Mouse (Mus musculus): Measurements from ENCODE around the gene Gm17359. TPM values are rescaled to one million over a fixed set of nuclear protein-coding genes. Genes with fewer than 3 reads are reported as not detected.
A peak's percentile ranks its signal among the peaks of the same experiment; 100 is the strongest.
"Not testable (repeated sequence)": the region's sequence is repeated elsewhere in the genome, so short reads cannot be mapped to it uniquely, and the experiment has no call there.

The Gm17359 gene
- polyA plus RNA-seq, 1 experiment from 2014 or later, result not detected

- H3K4me1 ChIP-seq (ENCODE audit: control insufficient read depth, insufficient read depth, low read length), result no peaks in the 10 kb centered on the region
- no peak overlapping the region for H3K9ac ChIP-seq (ENCODE audit: low read depth, low read length)
- H3K27ac ChIP-seq (ENCODE audit: low read depth, low read length), result no peak overlapping the region
- no peaks in the 10 kb centered on the region for H3K9me3 ChIP-seq (ENCODE audit: control insufficient read depth, low read length)
- ATAC-seq (ENCODE audit: low FRiP score, low TSS enrichment), result no peak
- no peak overlapping the region for H3K4me3 ChIP-seq (ENCODE audit: low read length)
- no peaks in the 10 kb centered on the region for H3K27me3 ChIP-seq (ENCODE audit: control insufficient read depth, insufficient read depth, low read length)
- no peaks in the 10 kb centered on the region for H3K36me3 ChIP-seq (ENCODE audit: control insufficient read depth, insufficient read depth, low read length)
- 67% methylated on average over 4 of the region's 4 CpGs for WGBS
- H3K4me2 ChIP-seq (replicated peaks; ENCODE audit: low read depth, low read length), result no peak overlapping the region
Observed at GRCm38 (mm10) chr3:79443850-79444249, 107.4 kb downstream of the Gm17359 start.

- H3K27me3 ChIP-seq (ENCODE audit: control insufficient read depth, insufficient read depth, low read length), result no peaks in the 10 kb centered on the region
- no peak for ATAC-seq (ENCODE audit: low FRiP score, low TSS enrichment)
- H3K27ac ChIP-seq (ENCODE audit: low read depth, low read length), result no peak overlapping the region
- H3K9ac ChIP-seq (ENCODE audit: low read depth, low read length), result no peak overlapping the region
- H3K9me3 ChIP-seq (ENCODE audit: control insufficient read depth, low read length), result no peaks in the 10 kb centered on the region
- H3K4me1 ChIP-seq (ENCODE audit: control insufficient read depth, insufficient read depth, low read length), result no peaks in the 10 kb centered on the region
- no peak overlapping the region for H3K4me2 ChIP-seq (replicated peaks; ENCODE audit: low read depth, low read length)
- 84% methylated on average over 8 of the region's 8 CpGs for WGBS
- H3K36me3 ChIP-seq (ENCODE audit: control insufficient read depth, insufficient read depth, low read length), result no peaks in the 10 kb centered on the region
- no peak overlapping the region for H3K4me3 ChIP-seq (ENCODE audit: low read length)
Observed at GRCm38 (mm10) chr3:79445041-79445440, 108.6 kb downstream of the Gm17359 start.

GRCm38 (mm10) chr3:79446124-79446523, 109.7 kb downstream of the Gm17359 start:
- no peaks in the 10 kb centered on the region for H3K36me3 ChIP-seq (ENCODE audit: control insufficient read depth, insufficient read depth, low read length)
- H3K27me3 ChIP-seq (ENCODE audit: control insufficient read depth, insufficient read depth, low read length), result no peaks in the 10 kb centered on the region
- H3K27ac ChIP-seq (ENCODE audit: low read depth, low read length), result no peak overlapping the region
- H3K4me2 ChIP-seq (replicated peaks; ENCODE audit: low read depth, low read length), result no peak overlapping the region
- ATAC-seq (ENCODE audit: low FRiP score, low TSS enrichment), result no peak
- no peak overlapping the region for H3K4me3 ChIP-seq (ENCODE audit: low read length)
- no peak overlapping the region for H3K9ac ChIP-seq (ENCODE audit: low read depth, low read length)
- 91% methylated on average over 4 of the region's 4 CpGs for WGBS
- no peaks in the 10 kb centered on the region for H3K4me1 ChIP-seq (ENCODE audit: control insufficient read depth, insufficient read depth, low read length)
- no peaks in the 10 kb centered on the region for H3K9me3 ChIP-seq (ENCODE audit: control insufficient read depth, low read length)

- H3K4me1 ChIP-seq (ENCODE audit: control insufficient read depth, insufficient read depth, low read length); ATAC-seq (ENCODE audit: low FRiP score, low TSS enrichment); H3K4me3 ChIP-seq (ENCODE audit: low read length); H3K27me3 ChIP-seq (ENCODE audit: control insufficient read depth, insufficient read depth, low read length); H3K4me2 ChIP-seq (replicated peaks; ENCODE audit: low read depth, low read length); H3K27ac ChIP-seq (ENCODE audit: low read depth, low read length); H3K9ac ChIP-seq (ENCODE audit: low read depth, low read length); H3K9me3 ChIP-seq (ENCODE audit: control insufficient read depth, low read length); H3K36me3 ChIP-seq (ENCODE audit: control insufficient read depth, insufficient read depth, low read length): not testable (repeated sequence)
- WGBS, result 91% methylated on average over 3 of the region's 3 CpGs
Observed at GRCm38 (mm10) chr3:79446648-79447047, 110.2 kb downstream of the Gm17359 start.

GRCm38 (mm10) chr3:79448421-79448820, 112.0 kb downstream of the Gm17359 start:
- H3K4me1 ChIP-seq (ENCODE audit: control insufficient read depth, insufficient read depth, low read length), result no peaks in the 10 kb centered on the region
- no peaks in the 10 kb centered on the region for H3K27me3 ChIP-seq (ENCODE audit: control insufficient read depth, insufficient read depth, low read length)
- 78% methylated on average over 5 of the region's 5 CpGs for WGBS
- no peak overlapping the region for H3K9ac ChIP-seq (ENCODE audit: low read depth, low read length)
- H3K4me3 ChIP-seq (ENCODE audit: low read length), result no peak overlapping the region
- ATAC-seq (ENCODE audit: low FRiP score, low TSS enrichment), result no peak
- no peak overlapping the region for H3K27ac ChIP-seq (ENCODE audit: low read depth, low read length)
- H3K36me3 ChIP-seq (ENCODE audit: control insufficient read depth, insufficient read depth, low read length), result no peaks in the 10 kb centered on the region
- H3K9me3 ChIP-seq (ENCODE audit: control insufficient read depth, low read length), result no peaks in the 10 kb centered on the region
- no peak overlapping the region for H3K4me2 ChIP-seq (replicated peaks; ENCODE audit: low read depth, low read length)

- Histone ChIP-seq H3K9me3 (ENCODE audit: control insufficient read depth, low read length) (no peaks in the 10 kb centered on the region), H3K36me3 (ENCODE audit: control insufficient read depth, insufficient read depth, low read length) (no peaks in the 10 kb centered on the region), H3K9ac (ENCODE audit: low read depth, low read length) (no peak overlapping the region), H3K4me1 (ENCODE audit: control insufficient read depth, insufficient read depth, low read length) (no peaks in the 10 kb centered on the region), H3K27ac (ENCODE audit: low read depth, low read length) (no peak overlapping the region), H3K4me3 (ENCODE audit: low read length) (no peak overlapping the region), H3K4me2 (replicated peaks; ENCODE audit: low read depth, low read length) (no peak overlapping the region), H3K27me3 (ENCODE audit: control insufficient read depth, insufficient read depth, low read length) (no peaks in the 10 kb centered on the region)
- ATAC-seq (ENCODE audit: low FRiP score, low TSS enrichment), result peak; percentile 55; the same call in 1 of the 2 replicates
- WGBS, result 25% methylated on average over 7 of the region's 7 CpGs
Observed at GRCm38 (mm10) chr3:79449361-79449760, 112.9 kb downstream of the Gm17359 start.

GRCm38 (mm10) chr3:79452696-79453263, 116.3 kb downstream of the Gm17359 start:
- no peak for ATAC-seq (ENCODE audit: low FRiP score, low TSS enrichment)
- no peak overlapping the region for H3K27ac ChIP-seq (ENCODE audit: low read depth, low read length)
- 87% methylated on average over 14 of the region's 14 CpGs for WGBS

GRCm38 (mm10) chr3:79455761-79456160, 119.3 kb downstream of the Gm17359 start:
- Histone ChIP-seq H3K36me3 (ENCODE audit: control insufficient read depth, insufficient read depth, low read length) (peaks cover 11% of the 10 kb centered on the region; the same call in 1 of the 2 replicates), H3K4me2 (replicated peaks; ENCODE audit: low read depth, low read length) (no peak overlapping the region), H3K27me3 (ENCODE audit: control insufficient read depth, insufficient read depth, low read length) (no peaks in the 10 kb centered on the region), H3K9ac (ENCODE audit: low read depth, low read length) (no peak overlapping the region), H3K4me1 (ENCODE audit: control insufficient read depth, insufficient read depth, low read length) (no peaks in the 10 kb centered on the region), H3K27ac (ENCODE audit: low read depth, low read length) (no peak overlapping the region), H3K9me3 (ENCODE audit: control insufficient read depth, low read length) (no peaks in the 10 kb centered on the region), H3K4me3 (ENCODE audit: low read length) (no peak overlapping the region)
- ATAC-seq (ENCODE audit: low FRiP score, low TSS enrichment), result no peak
- 33% methylated on average over 11 of the region's 11 CpGs for WGBS

More at GRCm38 (mm10) chr3:79452696-79453263, 116.3 kb downstream of the Gm17359 start:
- Histone ChIP-seq H3K9ac (ENCODE audit: low read depth, low read length) (no peak overlapping the region), H3K4me2 (replicated peaks; ENCODE audit: low read depth, low read length) (no peak overlapping the region), H3K4me1 (ENCODE audit: control insufficient read depth, insufficient read depth, low read length) (no peaks in the 10 kb centered on the region), H3K9me3 (ENCODE audit: control insufficient read depth, low read length) (no peaks in the 10 kb centered on the region), H3K36me3 (ENCODE audit: control insufficient read depth, insufficient read depth, low read length) (no peaks in the 10 kb centered on the region), H3K27me3 (ENCODE audit: control insufficient read depth, insufficient read depth, low read length) (no peaks in the 10 kb centered on the region), H3K4me3 (ENCODE audit: low read length) (no peak overlapping the region)

- no peak for ATAC-seq (ENCODE audit: low FRiP score, low TSS enrichment)
- Histone ChIP-seq H3K27ac (ENCODE audit: low read depth, low read length) (no peak overlapping the region), H3K9me3 (ENCODE audit: control insufficient read depth, low read length) (no peaks in the 10 kb centered on the region), H3K9ac (ENCODE audit: low read depth, low read length) (no peak overlapping the region), H3K4me2 (replicated peaks; ENCODE audit: low read depth, low read length) (no peak overlapping the region), H3K36me3 (ENCODE audit: control insufficient read depth, insufficient read depth, low read length) (peaks cover 16% of the 10 kb centered on the region; the same call in 1 of the 2 replicates), H3K4me1 (ENCODE audit: control insufficient read depth, insufficient read depth, low read length) (no peaks in the 10 kb centered on the region), H3K4me3 (ENCODE audit: low read length) (no peak overlapping the region), H3K27me3 (ENCODE audit: control insufficient read depth, insufficient read depth, low read length) (no peaks in the 10 kb centered on the region)
- WGBS, result 90% methylated on average over 14 of the region's 14 CpGs
Observed at GRCm38 (mm10) chr3:79458651-79459275, 122.3 kb downstream of the Gm17359 start.

Data from kidney, embryonic 14.5 days (tissue).